Mouse (Mus musculus): Measurements from ENCODE around the gene Ltbp3.

DNA sequence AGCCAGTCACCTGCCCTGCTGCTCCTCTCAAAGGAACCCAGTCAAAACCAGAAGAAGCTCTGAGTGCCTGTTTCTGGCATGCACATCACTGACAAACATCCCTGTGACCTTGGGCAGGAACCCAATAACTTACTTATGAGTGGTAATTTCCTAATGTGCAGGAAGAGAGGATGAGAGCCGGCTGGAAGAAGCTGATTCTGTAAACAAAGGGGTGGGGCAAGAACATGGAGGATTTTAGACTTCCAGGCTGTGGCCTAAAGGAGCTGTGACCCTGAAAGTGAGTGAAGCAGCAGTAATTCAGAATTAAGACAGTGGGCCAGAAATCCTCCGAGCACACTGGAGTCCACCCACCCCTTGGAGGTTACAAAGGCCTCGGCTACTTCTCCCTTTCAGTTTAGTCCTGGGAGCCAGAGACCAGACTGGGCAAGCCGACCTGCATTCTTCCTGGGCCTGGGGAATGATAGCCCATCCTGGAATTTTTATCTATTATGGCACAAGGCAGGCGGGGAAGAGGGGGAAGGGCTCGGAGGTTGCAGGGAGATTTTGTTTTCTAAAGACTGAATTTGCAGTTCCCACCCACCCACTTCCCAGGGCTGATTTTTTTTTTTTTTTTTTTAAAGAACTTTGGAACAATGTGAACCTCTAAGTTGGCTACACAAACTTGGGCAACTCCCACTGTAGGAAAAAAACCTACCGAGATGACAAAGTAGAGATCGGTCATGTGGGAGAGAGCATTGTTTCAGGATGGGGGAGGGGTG, 65.5 kb downstream of the Ltbp3 start:
- TF ChIP-seq CTCF (conservative IDR thresholded peaks at IDR 0.05 in 1 of 2, IDR thresholded peaks at IDR 0.05 in 1 of 2; ENCODE audit: low read depth in 2 of 2, low read length in 2 of 2) (no peak), ZC3H11A (IDR thresholded peaks at IDR 0.05; ENCODE audit: low read depth, low read length) (no peak), EP300 (IDR thresholded peaks at IDR 0.05; ENCODE audit: low read length) (no peak), JUND (conservative IDR thresholded peaks at IDR 0.05; ENCODE audit: low read depth, low read length) (no peak), MAFK (IDR thresholded peaks at IDR 0.05; ENCODE audit: insufficient replicate concordance, low read length) (no peak), POLR2A (IDR thresholded peaks at IDR 0.05; ENCODE audit: low read depth, low read length) (peak; percentile 26; the same call in 1 of the 2 replicates), ETS1 (conservative IDR thresholded peaks at IDR 0.05; ENCODE audit: low read depth, low read length) (no peak), POLR2AphosphoS2 (IDR thresholded peaks at IDR 0.05; ENCODE audit: low read depth, low read length) (no peak), NELFE (IDR thresholded peaks at IDR 0.05; ENCODE audit: low read depth, low read length) (no peak), MYC (IDR thresholded peaks at IDR 0.05; ENCODE audit: low read depth, low read length) (no peak)

All from CH12.LX (cell line).